Mouse (Mus musculus): Measurements from ENCODE around the gene Gm10392. TPM values are rescaled to one million over a fixed set of nuclear protein-coding genes. Genes with fewer than 3 reads are reported as not detected.

The Gm10392 gene
- total RNA-seq, 4 experiments from 2014 or later, result not detected

- peak; percentile 74 for DNase-seq
Measured at GRCm38 (mm10) chr11:77508068-77509021, 10.7 kb downstream of the Gm10392 start.

- DNase-seq, result peak; percentile 12
Measured at GRCm38 (mm10) chr11:77507426-77507825, 11.6 kb downstream of the Gm10392 start.

GRCm38 (mm10) chr11:77506941-77507340, 12.1 kb downstream of the Gm10392 start:
- DNase-seq, result no peak

- DNase-seq, result no peak
Measured at GRCm38 (mm10) chr11:77506273-77506672, 12.7 kb downstream of the Gm10392 start.

GRCm38 (mm10) chr11:77505291-77505980, 13.6 kb downstream of the Gm10392 start:
- no peak for DNase-seq

- DNase-seq, result no peak
Measured at GRCm38 (mm10) chr11:77504377-77504776, 14.6 kb downstream of the Gm10392 start.

- no peak for DNase-seq
Measured at GRCm38 (mm10) chr11:77503511-77503910, 15.5 kb downstream of the Gm10392 start.

GRCm38 (mm10) chr11:77502481-77502880, 16.5 kb downstream of the Gm10392 start:
- no peak for DNase-seq

- no peak for DNase-seq
Measured at GRCm38 (mm10) chr11:77501971-77502370, 17.0 kb downstream of the Gm10392 start.

GRCm38 (mm10) chr11:77501392-77501791, 17.6 kb downstream of the Gm10392 start:
- peak; percentile 63 for DNase-seq

GRCm38 (mm10) chr11:77500361-77501325, 18.4 kb downstream of the Gm10392 start:
- DNase-seq, result no peak

- DNase-seq, result no peak
Measured at GRCm38 (mm10) chr11:77499354-77499753, 19.6 kb downstream of the Gm10392 start.

GRCm38 (mm10) chr11:77498261-77499139, 20.5 kb downstream of the Gm10392 start:
- no peak for DNase-seq

GRCm38 (mm10) chr11:77497851-77498250, 21.1 kb downstream of the Gm10392 start:
- no peak for DNase-seq

- DNase-seq, result peak; percentile 72
Measured at GRCm38 (mm10) chr11:77497341-77497756, 21.6 kb downstream of the Gm10392 start.

- DNase-seq, result no peak
Measured at GRCm38 (mm10) chr11:77495507-77495906, 23.5 kb downstream of the Gm10392 start.

- no peak for DNase-seq
Measured at GRCm38 (mm10) chr11:77494782-77495181, 24.2 kb downstream of the Gm10392 start.

- DNase-seq, result no peak
Measured at GRCm38 (mm10) chr11:77494344-77494676, 24.7 kb downstream of the Gm10392 start.

GRCm38 (mm10) chr11:77493512-77494343, 25.3 kb downstream of the Gm10392 start, which contains the start of gene Git1:
TSS of gene Git1 (plus strand) at chr11:77493562.
- peak; percentile 45 for DNase-seq

- DNase-seq, result peak; percentile 92
Measured at GRCm38 (mm10) chr11:77492911-77493332, 26.1 kb downstream of the Gm10392 start.
